Mouse (Mus musculus): ENCODE measurements around the gene Igfbp3. TPM values are rescaled to one million over a fixed set of nuclear protein-coding genes. Genes with fewer than 3 reads are reported as not detected.

Gene Igfbp3
- polyA plus RNA-seq, 1 experiment from 2014 or later, result 40.3 TPM

- no peak for ATAC-seq (replicated peaks)
- no peaks in the 10 kb centered on the region for H3K27me3 ChIP-seq
- 63% methylated on average over 8 of the region's 8 CpGs for WGBS
- H3K9me3 ChIP-seq, result no peaks in the 10 kb centered on the region
- H3K4me2 ChIP-seq (replicated peaks), result no peak overlapping the region
- H3K4me1 ChIP-seq, result peaks cover 4% of the 10 kb centered on the region
- H3K4me3 ChIP-seq, result no peak overlapping the region
- H3K9ac ChIP-seq (replicated peaks), result no peak overlapping the region
- no peak overlapping the region for H3K27ac ChIP-seq (replicated peaks)
- H3K36me3 ChIP-seq, result no peaks in the 10 kb centered on the region
Measured at GRCm38 (mm10) chr11:7187472-7187871, 26.3 kb downstream of the Igfbp3 start.

- Histone ChIP-seq H3K4me2 (replicated peaks) (no peak overlapping the region), H3K9ac (replicated peaks) (no peak overlapping the region), H3K4me3 (no peak overlapping the region), H3K27me3 (no peaks in the 10 kb centered on the region), H3K9me3 (no peaks in the 10 kb centered on the region), H3K27ac (replicated peaks) (no peak overlapping the region), H3K4me1 (peaks cover 10% of the 10 kb centered on the region), H3K36me3 (no peaks in the 10 kb centered on the region)
- no peak for ATAC-seq (replicated peaks)
- WGBS, result 45% methylated on average over 1 of the region's 1 CpGs
Measured at GRCm38 (mm10) chr11:7184420-7184819, 29.3 kb downstream of the Igfbp3 start.

GRCm38 (mm10) chr11:7182409-7183042 lies 31.2 kb downstream of the Igfbp3 start:
- WGBS, result 5% methylated on average over 8 of the region's 8 CpGs
- Histone ChIP-seq H3K9me3 (no peaks in the 10 kb centered on the region), H3K27me3 (no peaks in the 10 kb centered on the region), H3K9ac (replicated peaks) (no peak overlapping the region), H3K4me3 (no peak overlapping the region), H3K4me1 (peaks cover 10% of the 10 kb centered on the region), H3K27ac (replicated peaks) (no peak overlapping the region), H3K4me2 (replicated peaks) (no peak overlapping the region), H3K36me3 (no peaks in the 10 kb centered on the region)
- peak; percentile 60 for ATAC-seq (replicated peaks)

- Histone ChIP-seq H3K4me2 (replicated peaks) (no peak overlapping the region), H3K27ac (replicated peaks) (no peak overlapping the region), H3K9me3 (no peaks in the 10 kb centered on the region), H3K36me3 (no peaks in the 10 kb centered on the region), H3K9ac (replicated peaks) (no peak overlapping the region), H3K4me3 (no peak overlapping the region), H3K27me3 (no peaks in the 10 kb centered on the region), H3K4me1 (peaks cover 10% of the 10 kb centered on the region)
- ATAC-seq (replicated peaks), result no peak
- WGBS, result 79% methylated on average over 2 of the region's 2 CpGs
Measured at GRCm38 (mm10) chr11:7179276-7179675, 34.4 kb downstream of the Igfbp3 start.

GRCm38 (mm10) chr11:7178724-7179123 lies 35.0 kb downstream of the Igfbp3 start:
- H3K27ac ChIP-seq (replicated peaks), result no peak overlapping the region
- WGBS, result 79% methylated on average over 4 of the region's 4 CpGs
- peaks cover 10% of the 10 kb centered on the region for H3K4me1 ChIP-seq
- no peak overlapping the region for H3K4me3 ChIP-seq
- no peak overlapping the region for H3K9ac ChIP-seq (replicated peaks)
- no peaks in the 10 kb centered on the region for H3K36me3 ChIP-seq
- no peaks in the 10 kb centered on the region for H3K9me3 ChIP-seq
- ATAC-seq (replicated peaks), result no peak
- H3K4me2 ChIP-seq (replicated peaks), result no peak overlapping the region
- no peaks in the 10 kb centered on the region for H3K27me3 ChIP-seq

GRCm38 (mm10) chr11:7173664-7174063 lies 40.1 kb downstream of the Igfbp3 start:
- H3K4me1 ChIP-seq, result no peaks in the 10 kb centered on the region
- no peak for ATAC-seq (replicated peaks)
- WGBS, result 85% methylated on average over 6 of the region's 6 CpGs
- no peak overlapping the region for H3K27ac ChIP-seq (replicated peaks)
- no peaks in the 10 kb centered on the region for H3K9me3 ChIP-seq
- H3K4me3 ChIP-seq, result no peak overlapping the region
- no peak overlapping the region for H3K4me2 ChIP-seq (replicated peaks)
- H3K9ac ChIP-seq (replicated peaks), result no peak overlapping the region
- no peaks in the 10 kb centered on the region for H3K27me3 ChIP-seq
- no peaks in the 10 kb centered on the region for H3K36me3 ChIP-seq

- WGBS, result 92% methylated on average over 1 of the region's 1 CpGs
- Histone ChIP-seq H3K4me1 (no peaks in the 10 kb centered on the region), H3K9me3 (no peaks in the 10 kb centered on the region), H3K27me3 (no peaks in the 10 kb centered on the region), H3K4me2 (replicated peaks) (no peak overlapping the region), H3K9ac (replicated peaks) (no peak overlapping the region), H3K27ac (replicated peaks) (no peak overlapping the region), H3K4me3 (no peak overlapping the region), H3K36me3 (0 out of 2 replicates have a peak, but pooled peaks cover 2% of the 10 kb centered on the region)
- ATAC-seq (replicated peaks), result no peak
Measured at GRCm38 (mm10) chr11:7169645-7170044, 44.1 kb downstream of the Igfbp3 start.

GRCm38 (mm10) chr11:7164416-7164815 lies 49.3 kb downstream of the Igfbp3 start:
- Histone ChIP-seq H3K36me3 (0 out of 2 replicates have a peak, but pooled peaks cover 2% of the 10 kb centered on the region), H3K9ac (replicated peaks) (no peak overlapping the region), H3K4me1 (0 out of 2 replicates have a peak, but pooled peaks cover 6% of the 10 kb centered on the region), H3K9me3 (no peaks in the 10 kb centered on the region), H3K27ac (replicated peaks) (no peak overlapping the region), H3K27me3 (no peaks in the 10 kb centered on the region), H3K4me2 (replicated peaks) (no peak overlapping the region), H3K4me3 (no peak overlapping the region)
- ATAC-seq (replicated peaks), result no peak
- whole genome bisulfite sequencing, result 21% methylated on average over 4 of the region's 4 CpGs

- H3K9me3 ChIP-seq, result no peaks in the 10 kb centered on the region
- 76% methylated on average over 8 of the region's 8 CpGs for WGBS
- no peak overlapping the region for H3K9ac ChIP-seq (replicated peaks)
- H3K27ac ChIP-seq (replicated peaks), result no peak overlapping the region
- no peaks in the 10 kb centered on the region for H3K27me3 ChIP-seq
- ATAC-seq (replicated peaks), result peak; percentile 44
- H3K4me3 ChIP-seq, result no peak overlapping the region
- H3K36me3 ChIP-seq, result 0 out of 2 replicates have a peak, but pooled peaks cover 2% of the 10 kb centered on the region
- 0 out of 2 replicates have a peak, but pooled peaks cover 6% of the 10 kb centered on the region for H3K4me1 ChIP-seq
- no peak overlapping the region for H3K4me2 ChIP-seq (replicated peaks)
Measured at GRCm38 (mm10) chr11:7161502-7162174, 52.1 kb downstream of the Igfbp3 start.

GRCm38 (mm10) chr11:7160637-7161101 lies 53.1 kb downstream of the Igfbp3 start:
- H3K4me2 ChIP-seq (replicated peaks), result no peak overlapping the region
- no peak overlapping the region for H3K4me3 ChIP-seq
- WGBS, result 33% methylated on average over 4 of the region's 4 CpGs
- peak; percentile 74 for ATAC-seq (replicated peaks)
- H3K9ac ChIP-seq (replicated peaks), result 0 out of 2 replicates have a peak overlapping the region, but pooled peaks have one; percentile 7
- H3K27me3 ChIP-seq, result no peaks in the 10 kb centered on the region
- no peaks in the 10 kb centered on the region for H3K36me3 ChIP-seq
- H3K27ac ChIP-seq (replicated peaks), result peak overlapping the region; percentile 40
- H3K9me3 ChIP-seq, result no peaks in the 10 kb centered on the region
- H3K4me1 ChIP-seq, result 0 out of 2 replicates have a peak, but pooled peaks cover 6% of the 10 kb centered on the region

GRCm38 (mm10) chr11:7160146-7160545 lies 53.6 kb downstream of the Igfbp3 start:
- H3K9me3 ChIP-seq, result no peaks in the 10 kb centered on the region
- H3K9ac ChIP-seq (replicated peaks), result 0 out of 2 replicates have a peak overlapping the region, but pooled peaks have one; percentile 7
- no peaks in the 10 kb centered on the region for H3K36me3 ChIP-seq
- 0 out of 2 replicates have a peak, but pooled peaks cover 6% of the 10 kb centered on the region for H3K4me1 ChIP-seq
- peak overlapping the region; percentile 27; the same call in 1 of the 2 replicates for H3K27ac ChIP-seq (replicated peaks)
- 82% methylated on average over 6 of the region's 6 CpGs for WGBS
- no peak overlapping the region for H3K4me3 ChIP-seq
- H3K4me2 ChIP-seq (replicated peaks), result no peak overlapping the region
- no peak for ATAC-seq (replicated peaks)
- H3K27me3 ChIP-seq, result no peaks in the 10 kb centered on the region

GRCm38 (mm10) chr11:7158196-7158595 lies 55.5 kb downstream of the Igfbp3 start:
- ATAC-seq (replicated peaks), result no peak
- Histone ChIP-seq H3K4me2 (replicated peaks) (no peak overlapping the region), H3K36me3 (no peaks in the 10 kb centered on the region), H3K27ac (replicated peaks) (no peak overlapping the region), H3K9me3 (no peaks in the 10 kb centered on the region), H3K4me3 (no peak overlapping the region), H3K4me1 (0 out of 2 replicates have a peak, but pooled peaks cover 6% of the 10 kb centered on the region), H3K9ac (replicated peaks) (no peak overlapping the region), H3K27me3 (no peaks in the 10 kb centered on the region)
- WGBS, result 82% methylated on average over 6 of the region's 6 CpGs
